ENCODE assay signal across 9 mouse cellular contexts in the genomic region with DNA sequence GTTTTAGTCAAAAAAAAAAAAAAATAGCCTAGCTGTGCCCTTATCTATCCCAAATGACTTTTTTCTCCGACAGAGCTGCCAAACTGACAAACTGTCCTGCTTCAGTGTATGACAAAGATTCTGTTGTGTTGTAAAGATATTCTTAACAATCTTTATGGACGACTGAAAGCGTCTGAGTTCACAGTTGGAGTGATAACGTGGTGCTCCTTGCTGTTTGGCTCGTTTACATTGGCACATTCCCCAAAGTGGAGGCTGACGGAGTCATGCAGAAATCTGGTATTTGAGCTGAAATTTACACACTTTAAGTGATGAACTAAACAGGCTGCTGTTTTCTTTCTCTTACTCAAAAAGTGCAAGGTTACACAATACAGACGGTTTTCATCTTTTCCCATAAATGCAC.
DNase-seq lines count a peak whose midpoint lies in the region; ATAC-seq lines count a peak whose summit lies in the region.
"Had no signal": no experiment of that assay in that cellular context is flagged by ENCODE, and none has a peak within 500 bp of the region (broad histone marks: within the 10 kb centered on the region; RNA-seq: fewer than 3 reads in every experiment).

No protein-coding gene starts in this region.

- peak; percentile 20 to 39 for DNase-seq in frontal cortex, postnatal 36 days (ENCODE audit: low spot score in 2 of 2)
- no peak for DNase-seq in frontal cortex, postnatal 25 days (ENCODE audit: low spot score in 2 of 2)
- DNase-seq in urinary bladder, postnatal 14 days (ENCODE audit: low spot score), result peak; percentile 28
- DNase-seq in urinary bladder, postnatal 4 days (ENCODE audit: low spot score in 2 of 2), result no peak
- peak; percentile 36 for DNase-seq in hindbrain, embryonic 14.5 days (ENCODE audit: low spot score)
- DNase-seq in thymus, postnatal 25 days, result no peak
- DNase-seq in gastrocnemius, adult 8-10 months (ENCODE audit: low spot score in 2 of 2), result no peak

- H3K27me3 ChIP-seq in hindbrain, embryonic 14.5 days (ENCODE audit: control insufficient read depth, insufficient read depth, low read length), result no peaks in the 10 kb centered on the region
- H3K27me3 ChIP-seq in stomach, embryonic 16.5 days (ENCODE audit: control insufficient read depth, insufficient read depth, low read length), result no peaks in the 10 kb centered on the region
- H3K27me3 ChIP-seq: embryonic facial prominence, embryonic 12.5 days had no signal

- no peak overlapping the region for H3K9ac ChIP-seq in hindbrain, embryonic 14.5 days
- no peak overlapping the region for H3K9ac ChIP-seq in stomach, embryonic 16.5 days (ENCODE audit: low read length)
- H3K9ac ChIP-seq: embryonic facial prominence, embryonic 12.5 days had no signal

- H3K36me3 ChIP-seq in hindbrain, embryonic 14.5 days (replicated peaks; ENCODE audit: control insufficient read depth, insufficient read depth), result no peaks in the 10 kb centered on the region
- H3K36me3 ChIP-seq in stomach, embryonic 16.5 days (ENCODE audit: control insufficient read depth, insufficient read depth, low read length), result no peaks in the 10 kb centered on the region
- H3K36me3 ChIP-seq: embryonic facial prominence, embryonic 12.5 days had no signal

- H3K4me2 ChIP-seq in hindbrain, embryonic 14.5 days (replicated peaks), result peak overlapping the region; percentile 8
- H3K4me2 ChIP-seq in stomach, embryonic 16.5 days (ENCODE audit: low read depth, low read length), result peak overlapping the region; percentile 42
- H3K4me2 ChIP-seq: embryonic facial prominence, embryonic 12.5 days had no signal

- no peak overlapping the region for H3K27ac ChIP-seq in hindbrain, embryonic 14.5 days
- H3K27ac ChIP-seq in stomach, embryonic 16.5 days (ENCODE audit: low read length), result no peak overlapping the region
- H3K27ac ChIP-seq: embryonic facial prominence, embryonic 12.5 days had no signal

- no peaks in the 10 kb centered on the region for H3K9me3 ChIP-seq in hindbrain, embryonic 14.5 days (ENCODE audit: control insufficient read depth, low read length)
- H3K9me3 ChIP-seq in stomach, embryonic 16.5 days (replicated peaks; ENCODE audit: control insufficient read depth, low read length), result no peaks in the 10 kb centered on the region
- H3K9me3 ChIP-seq: embryonic facial prominence, embryonic 12.5 days had no signal

- peaks cover 7% of the 10 kb centered on the region; the same call in 1 of the 2 replicates for H3K4me1 ChIP-seq in hindbrain, embryonic 14.5 days (replicated peaks; ENCODE audit: control insufficient read depth, insufficient read depth, low read length)
- no peaks in the 10 kb centered on the region; the same call in 1 of the 2 replicates for H3K4me1 ChIP-seq in stomach, embryonic 16.5 days (ENCODE audit: control insufficient read depth, insufficient read depth, low read length)
- H3K4me1 ChIP-seq: embryonic facial prominence, embryonic 12.5 days had no signal

- 16% methylated on average over 7 of the region's 7 CpGs for WGBS in hindbrain, embryonic 14.5 days
- 8% methylated on average over 7 of the region's 7 CpGs for WGBS in stomach, embryonic 16.5 days

- ATAC-seq in hindbrain, embryonic 14.5 days (ENCODE audit: low FRiP score), result no peak
- ATAC-seq in stomach, embryonic 16.5 days (ENCODE audit: insufficient read depth, low FRiP score), result no peak

- no peak overlapping the region for H3K4me3 ChIP-seq in hindbrain, embryonic 14.5 days (replicated peaks; ENCODE audit: low read length)
- H3K4me3 ChIP-seq in stomach, embryonic 16.5 days (replicated peaks; ENCODE audit: low read length), result no peak overlapping the region
- H3K4me3 ChIP-seq: embryonic facial prominence, embryonic 12.5 days had no signal

Comparison
In these comparisons a context has a peak if more than half of its experiments do, and no peak if none do; other contexts are left out.
1. DNase-seq: peak in frontal cortex, postnatal 36 days (2 of 2), urinary bladder, postnatal 14 days (single experiment) and hindbrain, embryonic 14.5 days (single experiment); none in frontal cortex, postnatal 25 days (0 of 2), urinary bladder, postnatal 4 days (0 of 2), thymus, postnatal 25 days (single experiment) and gastrocnemius, adult 8-10 months (0 of 2).